Mouse (Mus musculus) urinary bladder, postnatal 0 days (tissue): ENCODE results near the gene Txk. TPM values are rescaled to one million over a fixed set of nuclear protein-coding genes. Genes with fewer than 3 reads are reported as not detected.

Experiments
- polyA plus RNA-seq: library from polyadenylated mRNA; unstranded; fragments of >200 nt; fragmentation: Nextera tagmentation; extraction: Ambion mirVana; gene quantifications from 2 replicates; pipeline ENCODE4 v1.2.1, GENCODE M21; 2015

Gene Txk
- 0.12 and 0.29 TPM in 2 replicates for polyA plus RNA-seq

DNA sequence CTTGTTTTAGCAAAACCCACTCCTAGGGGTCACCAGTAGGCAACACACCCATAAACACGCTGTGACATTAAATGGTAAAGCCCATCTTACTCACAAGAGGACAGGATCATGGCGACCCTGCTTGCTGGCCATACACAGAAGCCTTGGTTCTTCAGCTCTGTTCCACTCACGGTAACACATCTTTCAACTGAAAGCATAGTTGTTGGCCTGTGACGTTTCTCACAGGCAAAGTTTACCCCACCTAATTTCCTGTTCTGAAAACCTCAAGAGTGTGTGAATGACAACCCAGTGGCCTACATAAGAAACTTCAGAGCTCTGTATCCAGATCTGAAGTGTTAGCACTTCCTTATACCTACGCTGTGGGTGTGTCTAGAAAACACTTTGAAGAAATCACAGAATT, at the start of gene Txk:
Gene Txk, minus strand, starts transcription at position 193 of the 400 bp plus-strand sequence.

GRCm38 (mm10) chr5:72647418-72647907, 105.1 kb downstream of the Txk start, which contains the start of gene Nipal1:
Gene Nipal1, plus strand, starts transcription at chr5:72647795.

Other genes with a start within 250 kb of the Txk start
- 0.37 and 0.47 TPM in 2 replicates for gene Corin, start 248.3 kb downstream of the Txk start, polyA plus RNA-seq
- gene Nfxl1, start 193.1 kb downstream of the Txk start, polyA plus RNA-seq = 6.7 and 8.6 TPM in 2 replicates
- gene Zar1, start 171.5 kb downstream of the Txk start, polyA plus RNA-seq = 0.35 TPM in 1 of 2 replicates, not detected in the other
- gene Gm5868, start 165.2 kb downstream of the Txk start, polyA plus RNA-seq = 0.62 and 1.2 TPM in 2 replicates
- not detected in 2 replicates for gene Cnga1, start 108.5 kb downstream of the Txk start, polyA plus RNA-seq
- gene Nipal1, start 105.0 kb downstream of the Txk start, polyA plus RNA-seq = 25.6 and 27.7 TPM in 2 replicates
- 4.9 and 5.4 TPM in 2 replicates for gene Tec, start 115.7 kb upstream of the Txk start, polyA plus RNA-seq
- gene Slain2, start 161.5 kb upstream of the Txk start, polyA plus RNA-seq = 8.5 and 9.5 TPM in 2 replicates
- not detected in 2 replicates for gene Gm10135, start 221.9 kb upstream of the Txk start, polyA plus RNA-seq